Mouse (Mus musculus): ENCODE data around the gene Cers2.

DNA sequence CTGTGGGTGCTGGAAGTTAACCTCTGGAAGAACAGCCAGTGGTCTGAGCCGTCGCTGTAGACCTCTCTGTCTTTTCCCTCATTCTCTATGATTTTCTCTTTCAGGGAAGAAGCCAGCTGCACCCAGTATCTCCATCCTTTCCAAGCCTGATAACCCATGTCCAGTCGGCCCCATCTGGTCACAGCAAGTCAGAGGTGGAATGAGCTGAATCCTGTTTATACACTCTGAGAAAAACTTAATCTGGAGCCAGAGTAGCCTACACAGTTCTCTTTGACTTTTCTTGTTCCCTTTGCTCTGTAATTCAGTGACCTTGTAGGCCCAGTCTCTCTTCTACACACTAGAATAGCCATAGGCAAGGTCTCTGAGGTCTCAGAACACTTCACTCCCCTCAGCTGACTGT, 27.1 kb upstream of the Cers2 start:
- TF ChIP-seq EP300 (IDR thresholded peaks at IDR 0.05; ENCODE audit: low read depth) (no peak), CTCF (IDR thresholded peaks at IDR 0.05; ENCODE audit: low read depth) (no peak)

All from liver, postnatal 0 days (tissue).